Mouse (Mus musculus) large intestine, adult 2 months (tissue): ENCODE results near the gene Olfr1317. TPM values are rescaled to one million over a fixed set of nuclear protein-coding genes. Genes with fewer than 3 reads are reported as not detected.

Experiments
- DNase-seq: peaks from one replicate; pipeline ENCODE4 v3.0.0-alpha.2; 2012; ENCODE audit warnings: low read depth, low spot score
- WGBS: fragments of 180-500 bp; shearing (Covaris S2); methylation state at CpG from one replicate; pipeline ENCODE4 v1.1.7; 2018; 5-methylcytosine and 5-hydroxymethylcytosine counted together
- polyA plus RNA-seq: library from polyadenylated mRNA; depleted of rRNA; stranded (reverse); fragments of >200 nt; gene quantifications from 2 replicates; pipeline ENCODE4 v1.2.3, GENCODE M21; 2012; rRNA removed

Gene Olfr1317
- not detected in 2 replicates for polyA plus RNA-seq

DNA sequence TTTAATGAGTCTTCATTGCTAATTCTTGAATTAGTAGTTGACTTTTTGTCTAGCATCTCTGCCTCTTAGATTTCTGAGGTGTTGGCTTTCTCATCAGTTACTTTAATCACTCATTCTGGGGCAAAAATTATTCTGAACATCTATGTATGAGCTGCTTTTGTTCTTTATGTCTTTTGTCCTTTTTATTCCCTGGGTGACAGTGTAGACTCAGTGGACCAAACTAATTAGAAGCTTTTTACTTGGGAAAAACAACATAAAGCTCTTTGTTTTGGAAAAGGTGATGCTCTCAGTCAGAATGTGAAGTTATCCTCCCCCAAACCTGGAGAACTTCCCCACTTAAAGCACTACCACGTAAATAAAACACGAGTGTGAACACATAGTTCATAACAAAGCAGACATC is at the start of gene Olfr1317:
Olfr1317 (plus strand) TSS at position 301 of the 400 bp plus-strand sequence.
- WGBS = 64% methylated on average over 2 of the region's 2 CpGs
- DNase-seq = no peak

DNA sequence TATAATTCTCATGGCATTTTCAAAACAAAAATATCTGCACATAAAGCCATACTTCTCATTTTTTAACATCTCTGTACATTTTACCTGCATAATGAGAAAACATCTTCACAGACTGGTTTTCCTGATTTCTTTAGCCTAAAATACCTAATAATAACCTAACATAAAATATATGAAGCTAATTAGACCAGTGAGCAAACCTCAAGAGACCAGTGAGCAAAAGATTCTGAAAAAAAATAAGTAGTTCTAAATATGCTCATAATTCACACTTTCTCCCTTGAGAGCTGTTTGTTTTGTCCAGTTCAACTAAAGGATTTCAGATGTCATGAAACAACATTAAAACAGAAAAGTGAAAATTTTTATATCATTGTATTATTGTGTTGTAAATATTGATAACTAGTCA is 43.4 kb upstream of the Olfr1317 start, which contains the start of gene Olfr1314:
Olfr1314 (minus strand) TSS at position 101 of the 400 bp plus-strand sequence.
- DNase-seq = no peak

DNA sequence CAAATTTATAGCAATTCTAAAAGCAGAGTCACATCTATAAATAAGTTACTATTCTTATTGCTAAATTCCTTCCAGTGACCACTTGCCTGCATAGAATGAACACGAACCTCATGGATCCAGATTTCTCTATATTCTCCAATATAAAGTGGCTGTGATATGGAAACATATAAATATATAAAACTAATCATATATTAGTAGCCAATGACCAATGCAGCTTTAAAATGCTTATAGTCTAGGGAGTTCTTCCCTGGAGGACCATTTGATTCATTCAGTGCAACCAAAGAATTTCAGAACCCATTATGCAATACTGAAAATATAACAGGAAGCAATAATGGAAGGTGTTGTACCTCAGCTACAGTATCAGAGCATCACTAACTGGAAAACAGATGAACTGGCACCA is 24.8 kb upstream of the Olfr1317 start, which contains the start of gene Olfr1315-ps1:
Olfr1315-ps1 (minus strand) TSS at position 101 of the 400 bp plus-strand sequence.
- WGBS = 56% methylated on average over 1 of the region's 1 CpGs
- DNase-seq = no peak

DNA sequence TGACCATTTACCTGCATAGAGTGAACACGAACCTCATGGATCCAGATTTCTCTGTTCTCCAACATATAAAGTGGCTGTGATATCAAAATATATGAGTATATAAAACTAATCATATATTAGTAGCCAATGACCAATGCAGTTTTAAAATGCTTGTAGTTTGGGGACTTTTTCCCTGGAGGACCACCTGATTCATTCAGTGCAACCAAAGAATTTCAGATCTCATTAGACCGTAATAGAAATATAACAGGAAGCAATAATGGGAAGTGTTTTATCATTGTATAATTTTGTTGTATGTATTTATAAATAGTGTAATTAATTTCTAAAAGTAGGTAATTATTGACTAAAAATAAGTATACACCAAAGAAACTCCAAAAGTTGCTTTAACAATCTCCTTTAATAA is 5.3 kb upstream of the Olfr1317 start, which contains the start of gene Olfr1316:
Olfr1316 (minus strand) TSS at position 101 of the 400 bp plus-strand sequence.
- WGBS = 76% methylated on average over 2 of the region's 2 CpGs

DNA sequence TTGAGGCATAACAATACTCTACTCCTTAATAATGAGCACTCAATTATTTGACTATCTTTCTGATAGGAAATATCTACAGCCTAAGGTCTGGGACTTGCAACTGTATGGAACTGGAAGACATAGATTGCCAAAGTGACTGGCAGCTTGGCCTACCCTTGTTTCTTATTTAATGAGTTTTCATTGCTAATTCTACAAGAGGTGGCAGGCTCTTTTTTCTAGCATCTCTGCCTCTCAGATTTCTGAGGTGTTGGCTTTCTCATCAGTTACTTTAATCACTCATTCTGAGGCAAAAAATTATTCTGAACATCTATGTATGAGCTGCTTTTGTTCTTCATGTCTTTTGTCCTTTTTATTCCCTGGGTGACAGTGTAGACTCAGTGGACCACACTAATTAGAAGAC is 13.8 kb downstream of the Olfr1317 start, which contains the start of gene Olfr1318:
Olfr1318 (plus strand) TSS at position 301 of the 400 bp plus-strand sequence.
- no peak for DNase-seq

More for the DNA sequence above, 5.3 kb upstream of the Olfr1317 start, which contains the start of gene Olfr1316:
- DNase-seq = no peak

Other genes starting within 250 kb of the Olfr1317 start
- not detected in 2 replicates for gene Olfr1306, start 224.1 kb upstream of the Olfr1317 start, polyA plus RNA-seq
- gene Olfr1307, start 190.9 kb upstream of the Olfr1317 start, polyA plus RNA-seq = not detected in 2 replicates
- not detected in 2 replicates for gene Olfr1308, start 175.4 kb upstream of the Olfr1317 start, polyA plus RNA-seq
- not detected in 2 replicates for gene Olfr1309, start 150.0 kb upstream of the Olfr1317 start, polyA plus RNA-seq
- not detected in 2 replicates for gene Olfr1310, start 127.6 kb upstream of the Olfr1317 start, polyA plus RNA-seq
- gene Olfr1311, start 115.9 kb upstream of the Olfr1317 start, polyA plus RNA-seq = not detected in 2 replicates
- gene Olfr1312, start 90.1 kb upstream of the Olfr1317 start, polyA plus RNA-seq = not detected in 2 replicates
- not detected in 2 replicates for gene Olfr1313, start 62.5 kb upstream of the Olfr1317 start, polyA plus RNA-seq
- gene Olfr1314, start 43.5 kb upstream of the Olfr1317 start, polyA plus RNA-seq = not detected in 2 replicates
- not detected in 2 replicates for gene Olfr1315-ps1, start 24.9 kb upstream of the Olfr1317 start, polyA plus RNA-seq
- gene Olfr1316, start 5.4 kb upstream of the Olfr1317 start, polyA plus RNA-seq = not detected in 2 replicates
- not detected in 2 replicates for gene Olfr1318, start 13.9 kb downstream of the Olfr1317 start, polyA plus RNA-seq
- gene Lpcat4, start 99.1 kb downstream of the Olfr1317 start, polyA plus RNA-seq = 55.7 and 150 TPM in 2 replicates
- not detected in 2 replicates for gene Nutm1, start 119.0 kb downstream of the Olfr1317 start, polyA plus RNA-seq
- 96.1 and 105 TPM in 2 replicates for gene Nop10, start 121.6 kb downstream of the Olfr1317 start, polyA plus RNA-seq
- 15.2 and 32.1 TPM in 2 replicates for gene Slc12a6, start 125.5 kb downstream of the Olfr1317 start, polyA plus RNA-seq
- gene Gm21985, start 126.0 kb downstream of the Olfr1317 start, polyA plus RNA-seq = 0.02 TPM in 1 of 2 replicates, not detected in the other
- 84.9 and 87.0 TPM in 2 replicates for gene Emc4, start 227.7 kb downstream of the Olfr1317 start, polyA plus RNA-seq
- gene Katnbl1, start 238.9 kb downstream of the Olfr1317 start, polyA plus RNA-seq = 1.8 and 2.2 TPM in 2 replicates